Mouse (Mus musculus) stomach, postnatal 0 days (tissue): ENCODE measurements at regions not wholly inside any gene's neighbourhood (a gene's known extent, or its start where the extent isn't known, plus 50 kb on each side); places are given as distances from the start of the nearest gene placed in this dataset.

Experiments
- CTCF ChIP-seq: IDR thresholded peaks from 2 replicates; pipeline ENCODE4 v1.5.1; 2016; ENCODE audit warnings: antibody characterized with exemption, low read depth, mild to moderate bottlenecking, moderate library complexity
- EP300 ChIP-seq: optimal IDR thresholded peaks from 2 replicates; pipeline ENCODE3; 2016; ENCODE audit warnings: antibody characterized with exemption

GRCm38 (mm10) chr11:63412364-63412991 lies 283.7 kb downstream of the Pmp22 start:
- TF ChIP-seq CTCF (no peak), EP300 (no peak)
